Mouse (Mus musculus) lung, postnatal 0 days (tissue): ENCODE results near the gene Zfp382.

Experiments
- CTCF ChIP-seq: IDR thresholded peaks from 2 replicates; pipeline ENCODE4 v1.5.1; 2016; ENCODE audit warnings: antibody characterized with exemption, mild to moderate bottlenecking
- EP300 ChIP-seq: IDR thresholded peaks from 2 replicates; pipeline ENCODE4 v1.6.1; 2016; ENCODE audit warnings: antibody characterized with exemption, mild to moderate bottlenecking, control low read depth

DNA sequence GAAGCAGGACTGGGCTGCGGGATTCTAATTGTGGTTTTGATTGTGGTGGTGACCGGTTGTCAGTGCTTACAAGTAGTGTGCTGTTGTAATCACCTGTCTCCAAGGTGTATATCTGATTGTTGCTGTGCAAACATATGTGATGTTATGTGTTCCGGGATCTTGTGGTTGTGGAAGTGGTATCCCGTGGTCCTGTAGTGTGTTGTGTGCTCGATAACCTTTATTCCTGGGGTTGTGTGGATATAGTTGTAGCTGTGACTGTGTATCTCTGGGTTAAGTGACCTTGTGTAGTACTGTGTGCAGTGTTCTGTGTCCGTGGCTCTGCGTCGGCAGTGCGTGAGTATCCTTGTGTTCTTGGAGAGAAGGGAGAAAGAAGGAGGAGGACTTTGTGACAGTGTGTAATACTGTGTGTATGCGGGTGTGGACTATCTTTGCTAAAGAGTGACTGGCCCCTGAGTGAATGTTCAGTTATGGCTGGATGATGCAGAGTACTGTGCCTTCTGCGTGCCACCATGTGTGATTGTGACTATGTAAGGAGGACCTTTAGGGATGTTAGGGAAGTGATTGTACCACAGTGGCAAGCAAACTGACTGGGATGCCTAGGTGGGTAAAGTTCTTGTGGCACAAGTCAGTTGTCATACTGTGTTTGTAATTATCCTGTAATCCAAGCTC is 48.7 kb downstream of the Zfp382 start:
- TF ChIP-seq CTCF (no peak), EP300 (no peak)
